Mouse (Mus musculus): ENCODE data around the gene Cacnb3. TPM values are rescaled to one million over a fixed set of nuclear protein-coding genes. Genes with fewer than 3 reads are reported as not detected.
A peak's percentile ranks its signal among the peaks of the same experiment; 100 is the strongest.

The Cacnb3 gene
- total and polyA plus RNA-seq, 2 experiments: 0.28 to 0.75 TPM

- H3K27me3 ChIP-seq (ENCODE audit: control insufficient read depth, insufficient read depth, low read length): no peaks in the 10 kb centered on the region; the same call in 1 of the 2 replicates
- WGBS: 88% methylated on average over 6 of the region's 6 CpGs
- no peaks in the 10 kb centered on the region for H3K79me2 ChIP-seq (ENCODE audit: control insufficient read depth, insufficient read depth, low read length)
- H3K27ac ChIP-seq (replicated peaks; ENCODE audit: insufficient read depth, low read depth, low read length): no peak overlapping the region
- no peak for TF ChIP-seq CTCF (IDR thresholded peaks at IDR 0.05; ENCODE audit: low read depth, low read length)
- TF ChIP-seq POLR2A (IDR thresholded peaks at IDR 0.05; ENCODE audit: extremely low read depth, insufficient read depth, low read length): no peak
- H3K4me1 ChIP-seq (ENCODE audit: control insufficient read depth, insufficient read depth, low read length): peaks cover 5% of the 10 kb centered on the region; the same call in 1 of the 2 replicates
- DNase-seq (ENCODE audit: extremely low read depth, low read depth, low spot score): no peak
- no peak overlapping the region for H3K4me3 ChIP-seq (ENCODE audit: insufficient read depth, low read depth, low read length)
- H3K9ac ChIP-seq (ENCODE audit: low read depth, low read length): no peak overlapping the region
- no peaks in the 10 kb centered on the region for H3K36me3 ChIP-seq (ENCODE audit: control insufficient read depth, insufficient read depth, low read length)
Measured at GRCm38 (mm10) chr15:98615751-98616150, 14.9 kb upstream of the Cacnb3 start.

GRCm38 (mm10) chr15:98616362-98617175 lies 14.1 kb upstream of the Cacnb3 start:
- TF ChIP-seq POLR2A (IDR thresholded peaks at IDR 0.05; ENCODE audit: extremely low read depth, insufficient read depth, low read length) (no peak), CTCF (IDR thresholded peaks at IDR 0.05; ENCODE audit: low read depth, low read length) (no peak)
- no peak overlapping the region for H3K27ac ChIP-seq (replicated peaks; ENCODE audit: insufficient read depth, low read depth, low read length)
- H3K36me3 ChIP-seq (ENCODE audit: control insufficient read depth, insufficient read depth, low read length): no peaks in the 10 kb centered on the region
- H3K9ac ChIP-seq (ENCODE audit: low read depth, low read length): no peak overlapping the region
- no peaks in the 10 kb centered on the region for H3K79me2 ChIP-seq (ENCODE audit: control insufficient read depth, insufficient read depth, low read length)
- H3K4me1 ChIP-seq (ENCODE audit: control insufficient read depth, insufficient read depth, low read length): peaks cover 5% of the 10 kb centered on the region; the same call in 1 of the 2 replicates
- DNase-seq (ENCODE audit: extremely low read depth, low read depth, low spot score): peak; percentile 85
- H3K27me3 ChIP-seq (ENCODE audit: control insufficient read depth, insufficient read depth, low read length): no peaks in the 10 kb centered on the region; the same call in 1 of the 2 replicates
- WGBS: 46% methylated on average over 20 of the region's 20 CpGs
- H3K4me3 ChIP-seq (ENCODE audit: insufficient read depth, low read depth, low read length): no peak overlapping the region

- Histone ChIP-seq H3K4me3 (ENCODE audit: insufficient read depth, low read depth, low read length) (no peak overlapping the region), H3K79me2 (ENCODE audit: control insufficient read depth, insufficient read depth, low read length) (no peaks in the 10 kb centered on the region), H3K27ac (replicated peaks; ENCODE audit: insufficient read depth, low read depth, low read length) (no peak overlapping the region), H3K36me3 (ENCODE audit: control insufficient read depth, insufficient read depth, low read length) (no peaks in the 10 kb centered on the region), H3K9ac (ENCODE audit: low read depth, low read length) (no peak overlapping the region), H3K27me3 (ENCODE audit: control insufficient read depth, insufficient read depth, low read length) (no peaks in the 10 kb centered on the region; the same call in 1 of the 2 replicates), H3K4me1 (ENCODE audit: control insufficient read depth, insufficient read depth, low read length) (peaks cover 5% of the 10 kb centered on the region; the same call in 1 of the 2 replicates)
- under 1% methylated on average over 12 of the region's 12 CpGs for WGBS
- DNase-seq (ENCODE audit: extremely low read depth, low read depth, low spot score): no peak
- TF ChIP-seq CTCF (IDR thresholded peaks at IDR 0.05; ENCODE audit: low read depth, low read length) (peak; percentile 56; the same call in 1 of the 2 replicates), POLR2A (IDR thresholded peaks at IDR 0.05; ENCODE audit: extremely low read depth, insufficient read depth, low read length) (no peak)
Measured at GRCm38 (mm10) chr15:98617176-98617537, 13.5 kb upstream of the Cacnb3 start.

- no peak for TF ChIP-seq CTCF (IDR thresholded peaks at IDR 0.05; ENCODE audit: low read depth, low read length)
- TF ChIP-seq POLR2A (IDR thresholded peaks at IDR 0.05; ENCODE audit: extremely low read depth, insufficient read depth, low read length): no peak
- no peaks in the 10 kb centered on the region for H3K4me1 ChIP-seq (ENCODE audit: control insufficient read depth, insufficient read depth, low read length)
- no peak for DNase-seq (ENCODE audit: extremely low read depth, low read depth, low spot score)
Measured at GRCm38 (mm10) chr15:98622199-98622598, 8.4 kb upstream of the Cacnb3 start.

GRCm38 (mm10) chr15:98622721-98623120 lies 7.9 kb upstream of the Cacnb3 start:
- 46% methylated on average over 6 of the region's 6 CpGs for WGBS
- H3K36me3 ChIP-seq (ENCODE audit: control insufficient read depth, insufficient read depth, low read length): no peaks in the 10 kb centered on the region
- no peak overlapping the region for H3K4me3 ChIP-seq (ENCODE audit: insufficient read depth, low read depth, low read length)
- no peaks in the 10 kb centered on the region for H3K79me2 ChIP-seq (ENCODE audit: control insufficient read depth, insufficient read depth, low read length)
- TF ChIP-seq POLR2A (IDR thresholded peaks at IDR 0.05; ENCODE audit: extremely low read depth, insufficient read depth, low read length) (no peak), CTCF (IDR thresholded peaks at IDR 0.05; ENCODE audit: low read depth, low read length) (no peak)
- no peak overlapping the region for H3K9ac ChIP-seq (ENCODE audit: low read depth, low read length)
- no peak for DNase-seq (ENCODE audit: extremely low read depth, low read depth, low spot score)
- no peaks in the 10 kb centered on the region for H3K4me1 ChIP-seq (ENCODE audit: control insufficient read depth, insufficient read depth, low read length)
- no peak overlapping the region for H3K27ac ChIP-seq (replicated peaks; ENCODE audit: insufficient read depth, low read depth, low read length)
- no peaks in the 10 kb centered on the region; the same call in 1 of the 2 replicates for H3K27me3 ChIP-seq (ENCODE audit: control insufficient read depth, insufficient read depth, low read length)

More at GRCm38 (mm10) chr15:98622199-98622598, 8.4 kb upstream of the Cacnb3 start:
- Histone ChIP-seq H3K4me3 (ENCODE audit: insufficient read depth, low read depth, low read length) (no peak overlapping the region), H3K9ac (ENCODE audit: low read depth, low read length) (no peak overlapping the region), H3K27me3 (ENCODE audit: control insufficient read depth, insufficient read depth, low read length) (no peaks in the 10 kb centered on the region; the same call in 1 of the 2 replicates), H3K27ac (replicated peaks; ENCODE audit: insufficient read depth, low read depth, low read length) (no peak overlapping the region), H3K79me2 (ENCODE audit: control insufficient read depth, insufficient read depth, low read length) (no peaks in the 10 kb centered on the region), H3K36me3 (ENCODE audit: control insufficient read depth, insufficient read depth, low read length) (no peaks in the 10 kb centered on the region)
- WGBS: 19% methylated on average over 7 of the region's 7 CpGs

GRCm38 (mm10) chr15:98623361-98623821 lies 7.2 kb upstream of the Cacnb3 start:
- no peak overlapping the region for H3K27ac ChIP-seq (replicated peaks; ENCODE audit: insufficient read depth, low read depth, low read length)
- no peak for DNase-seq (ENCODE audit: extremely low read depth, low read depth, low spot score)
- H3K4me1 ChIP-seq (ENCODE audit: control insufficient read depth, insufficient read depth, low read length): no peaks in the 10 kb centered on the region
- peaks cover 1% of the 10 kb centered on the region; the same call in 1 of the 2 replicates for H3K27me3 ChIP-seq (ENCODE audit: control insufficient read depth, insufficient read depth, low read length)
- TF ChIP-seq CTCF (IDR thresholded peaks at IDR 0.05; ENCODE audit: low read depth, low read length) (no peak), POLR2A (IDR thresholded peaks at IDR 0.05; ENCODE audit: extremely low read depth, insufficient read depth, low read length) (no peak)
- H3K4me3 ChIP-seq (ENCODE audit: insufficient read depth, low read depth, low read length): no peak overlapping the region
- no peaks in the 10 kb centered on the region for H3K36me3 ChIP-seq (ENCODE audit: control insufficient read depth, insufficient read depth, low read length)
- no peaks in the 10 kb centered on the region for H3K79me2 ChIP-seq (ENCODE audit: control insufficient read depth, insufficient read depth, low read length)
- H3K9ac ChIP-seq (ENCODE audit: low read depth, low read length): no peak overlapping the region
- WGBS: 63% methylated on average over 5 of the region's 5 CpGs

Measured in liver, adult 2 months (tissue).